Mouse (Mus musculus) liver, embryonic 12.5 days (tissue): Measurements from ENCODE around the gene Onecut3. TPM values are rescaled to one million over a fixed set of nuclear protein-coding genes. Genes with fewer than 3 reads are reported as not detected.

Experiments
- ATAC-seq: fragments of 200-750 bp; cut with Nextera tagmentation; 2 replicates; pipeline ENCODE4 v1.8.0; 2017; ENCODE audit warnings: moderate number of reproducible peaks, mild to moderate bottlenecking, moderate library complexity
- H3K27ac ChIP-seq: fragments of 300-500 bp; sonication (generic); 2 replicates; pipeline ENCODE4 v1.5.1; 2016; ENCODE audit warnings: mild to moderate bottlenecking
- H3K27me3 ChIP-seq: fragments of 300-500 bp; sonication (generic); replicated peaks from 2 replicates; pipeline ENCODE4 v1.6.1; 2016; ENCODE audit warnings: mild to moderate bottlenecking, moderate library complexity
- H3K36me3 ChIP-seq: fragments of 300-500 bp; sonication (generic); 2 replicates; pipeline ENCODE4 v1.6.1; 2016; ENCODE audit warnings: mild to moderate bottlenecking, moderate library complexity
- H3K4me1 ChIP-seq: fragments of 300-500 bp; sonication (generic); 2 replicates; pipeline ENCODE4 v1.6.1; 2016
- H3K4me2 ChIP-seq: fragments of 300-500 bp; sonication (generic); 2 replicates; pipeline ENCODE4 v1.6.1; 2016; ENCODE audit warnings: mild to moderate bottlenecking, moderate library complexity
- H3K4me3 ChIP-seq: fragments of 300-500 bp; sonication (generic); 2 replicates; pipeline ENCODE4 v1.5.1; 2016; ENCODE audit warnings: mild to moderate bottlenecking, moderate library complexity
- H3K9ac ChIP-seq: fragments of 300-500 bp; sonication (generic); 2 replicates; pipeline ENCODE4 v1.6.1; 2016; ENCODE audit warnings: mild to moderate bottlenecking, moderate library complexity
- H3K9me3 ChIP-seq: fragments of 300-500 bp; sonication (generic); replicated peaks from 2 replicates; pipeline ENCODE4 v1.6.1; 2016; ENCODE audit warnings: mild to moderate bottlenecking, moderate library complexity
- WGBS: fragments of 180-500 bp; shearing (Covaris S2); methylation state at CpG from one replicate; pipeline ENCODE4 v1.1.7; 2016; ENCODE audit not compliant: insufficient replicate concordance; 5-methylcytosine and 5-hydroxymethylcytosine counted together
- polyA plus RNA-seq: library from polyadenylated mRNA; unstranded; fragments of >200 nt; fragmentation: Nextera tagmentation; extraction: Ambion mirVana; gene quantifications from 2 replicates; pipeline ENCODE4 v1.2.1, GENCODE M21; 2016

The Onecut3 gene
- polyA plus RNA-seq, 1 experiment from 2014 or later = 0.29 TPM

- Histone ChIP-seq H3K36me3 (peaks cover 29% of the 10 kb centered on the region), H3K9ac (peak overlapping the region; percentile 91; the same call in 1 of the 2 replicates), H3K4me1 (peaks cover 60% of the 10 kb centered on the region), H3K27ac (peak overlapping the region; percentile 27; the same call in 1 of the 2 replicates), H3K4me3 (peak overlapping the region; percentile 96), H3K27me3 (no peaks in the 10 kb centered on the region), H3K4me2 (peak overlapping the region; percentile 82), H3K9me3 (no peaks in the 10 kb centered on the region)
- 81% methylated on average over 7 of the region's 7 CpGs for WGBS
- no peak for ATAC-seq
Observed at GRCm38 (mm10) chr10:80559431-80559830, 64.8 kb downstream of the Onecut3 start.

GRCm38 (mm10) chr10:80560621-80561020 is 66.0 kb downstream of the Onecut3 start:
- ATAC-seq = 0 out of 2 replicates have a peak, but pooled peaks have one; percentile 4
- Histone ChIP-seq H3K4me2 (peak overlapping the region; percentile 82), H3K36me3 (peaks cover 38% of the 10 kb centered on the region), H3K27ac (peak overlapping the region; percentile 87), H3K9me3 (no peaks in the 10 kb centered on the region), H3K4me3 (peak overlapping the region; percentile 96), H3K27me3 (no peaks in the 10 kb centered on the region), H3K9ac (peak overlapping the region; percentile 91), H3K4me1 (peaks cover 52% of the 10 kb centered on the region)
- 1% methylated on average over 13 of the region's 13 CpGs for WGBS

GRCm38 (mm10) chr10:80561116-80561944 is 66.7 kb downstream of the Onecut3 start, which contains the start of gene Rexo1:
Gene Rexo1, minus strand, starts transcription at chr10:80561560.
- peak within 1 kb of the TSS; percentile 91 for H3K9ac ChIP-seq
- peaks cover 57% of the 10 kb centered on the region for H3K4me1 ChIP-seq
- under 1% methylated on average over 72 of the region's 72 CpGs for WGBS

GRCm38 (mm10) chr10:80566375-80567092 is 71.9 kb downstream of the Onecut3 start:
- H3K4me2 ChIP-seq = peak overlapping the region; percentile 13; the same call in 1 of the 2 replicates
- no peaks in the 10 kb centered on the region for H3K9me3 ChIP-seq
- peaks cover 49% of the 10 kb centered on the region for H3K36me3 ChIP-seq
- H3K4me1 ChIP-seq = peaks cover 59% of the 10 kb centered on the region
- WGBS = 37% methylated on average over 17 of the region's 17 CpGs
- no peak overlapping the region for H3K4me3 ChIP-seq
- H3K9ac ChIP-seq = no peak overlapping the region
- no peaks in the 10 kb centered on the region for H3K27me3 ChIP-seq
- peak; percentile 44 for ATAC-seq
- peak overlapping the region; percentile 59 for H3K27ac ChIP-seq

More at GRCm38 (mm10) chr10:80561116-80561944, 66.7 kb downstream of the Onecut3 start, which contains the start of gene Rexo1:
- Histone ChIP-seq H3K36me3 (peaks cover 44% of the 10 kb centered on the region), H3K4me3 (peak within 1 kb of the TSS; percentile 96), H3K9me3 (no peaks in the 10 kb centered on the region), H3K27me3 (no peaks in the 10 kb centered on the region), H3K27ac (peak within 1 kb of the TSS; percentile 87), H3K4me2 (peak within 1 kb of the TSS; percentile 82)
- peak; percentile 81 for ATAC-seq

Other genes with a start within 250 kb of the Onecut3 start
- gene Ndufs7, start 245.7 kb upstream of the Onecut3 start, polyA plus RNA-seq = 296 and 312 TPM in 2 replicates
- gene Gamt, start 233.8 kb upstream of the Onecut3 start, polyA plus RNA-seq = 43.0 and 50.0 TPM in 2 replicates
- 44.3 and 45.9 TPM in 2 replicates for gene Dazap1, start 233.3 kb upstream of the Onecut3 start, polyA plus RNA-seq
- gene Rps15, start 202.4 kb upstream of the Onecut3 start, polyA plus RNA-seq = 872 and 920 TPM in 2 replicates
- gene Apc2, start 198.9 kb upstream of the Onecut3 start, polyA plus RNA-seq = 0.17 and 0.22 TPM in 2 replicates
- gene 2310011J03Rik, start 174.3 kb upstream of the Onecut3 start, polyA plus RNA-seq = 46.0 and 46.7 TPM in 2 replicates
- 6.9 and 7.2 TPM in 2 replicates for gene Pcsk4, start 165.3 kb upstream of the Onecut3 start, polyA plus RNA-seq
- gene Reep6, start 164.9 kb upstream of the Onecut3 start, polyA plus RNA-seq = 61.4 and 61.6 TPM in 2 replicates
- gene Adamtsl5, start 146.4 kb upstream of the Onecut3 start, polyA plus RNA-seq = 2.4 and 2.9 TPM in 2 replicates
- gene Plk5, start 138.4 kb upstream of the Onecut3 start, polyA plus RNA-seq = 0.06 and 0.10 TPM in 2 replicates
- 2.1 TPM in 2 replicates for gene Mex3d, start 107.2 kb upstream of the Onecut3 start, polyA plus RNA-seq
- 134 and 140 TPM in 2 replicates for gene Mbd3, start 95.3 kb upstream of the Onecut3 start, polyA plus RNA-seq
- 594 and 628 TPM in 2 replicates for gene Uqcr11, start 88.0 kb upstream of the Onecut3 start, polyA plus RNA-seq
- 110 and 115 TPM in 2 replicates for gene Tcf3, start 61.2 kb upstream of the Onecut3 start, polyA plus RNA-seq
- 0.02 and 0.08 TPM in 2 replicates for gene Atp8b3, start 44.3 kb downstream of the Onecut3 start, polyA plus RNA-seq
- 23.2 and 23.9 TPM in 2 replicates for gene Rexo1, start 66.7 kb downstream of the Onecut3 start, polyA plus RNA-seq
- gene Klf16, start 82.5 kb downstream of the Onecut3 start, polyA plus RNA-seq = 24.0 and 24.7 TPM in 2 replicates
- 86.4 and 88.9 TPM in 2 replicates for gene Abhd17a, start 95.5 kb downstream of the Onecut3 start, polyA plus RNA-seq
- 63.3 and 65.2 TPM in 2 replicates for gene Scamp4, start 108.0 kb downstream of the Onecut3 start, polyA plus RNA-seq
- 7.0 and 7.4 TPM in 2 replicates for gene Adat3, start 108.0 kb downstream of the Onecut3 start, polyA plus RNA-seq
- gene Gm49322, start 111.2 kb downstream of the Onecut3 start, polyA plus RNA-seq = 2.6 and 3.0 TPM in 2 replicates
- gene Csnk1g2, start 128.0 kb downstream of the Onecut3 start, polyA plus RNA-seq = 106 TPM in 2 replicates
- 26.0 and 27.3 TPM in 2 replicates for gene Btbd2, start 162.2 kb downstream of the Onecut3 start, polyA plus RNA-seq
- gene Mknk2, start 183.3 kb downstream of the Onecut3 start, polyA plus RNA-seq = 124 and 125 TPM in 2 replicates
- gene Mob3a, start 207.1 kb downstream of the Onecut3 start, polyA plus RNA-seq = 43.9 and 45.3 TPM in 2 replicates
- gene Izumo4, start 207.3 kb downstream of the Onecut3 start, polyA plus RNA-seq = 10.1 and 10.6 TPM in 2 replicates
- gene Ap3d1, start 247.4 kb downstream of the Onecut3 start, polyA plus RNA-seq = 36.5 and 38.2 TPM in 2 replicates